Mouse (Mus musculus): ENCODE measurements around the gene Mast4. TPM values are rescaled to one million over a fixed set of nuclear protein-coding genes. Genes with fewer than 3 reads are reported as not detected.

The Mast4 gene
- polyA plus RNA-seq, 1 experiment from 2014 or later: 10.5 TPM

- in situ Hi-C loops (cut with MboI; ENCODE audit: low pct_unique_long_range_greater_than_20kb): no loop called here
- no peak for TF ChIP-seq CTCF (IDR thresholded peaks at IDR 0.05)
- DNase-seq (ENCODE audit: low read depth, low spot score) (no peak), ATAC-seq (no peak)
- POLR2A ChIA-PET: interaction anchor here (0.7 kb wide), 1 partner anchor 22 kb away, joined by 3 read pairs; no protein-coding TSS in a partner anchor
- no peaks in the 10 kb centered on the region for H3K27me3 ChIP-seq
- CTCF ChIA-PET: no interaction called here
Measured at GRCm38 (mm10) chr13:102856821-102857538, 477.3 kb downstream of the Mast4 start.

- DNase-seq (ENCODE audit: low read depth, low spot score): no peak
Measured at GRCm38 (mm10) chr13:102852865-102853264, 481.4 kb downstream of the Mast4 start.

GRCm38 (mm10) chr13:102851253-102851652 is 483.0 kb downstream of the Mast4 start:
- TF ChIP-seq CTCF (IDR thresholded peaks at IDR 0.05): no peak
- in situ Hi-C loops (cut with MboI; ENCODE audit: low pct_unique_long_range_greater_than_20kb): no loop called here
- DNase-seq (ENCODE audit: low read depth, low spot score): no peak
- ChIA-PET POLR2A (no interaction called here), CTCF (no interaction called here)
- no peaks in the 10 kb centered on the region for H3K27me3 ChIP-seq
- ATAC-seq: no peak

More at GRCm38 (mm10) chr13:102852865-102853264, 481.4 kb downstream of the Mast4 start:
- ATAC-seq: no peak
- no peak for TF ChIP-seq CTCF (IDR thresholded peaks at IDR 0.05)
- H3K27me3 ChIP-seq: no peaks in the 10 kb centered on the region
- ChIA-PET POLR2A (no interaction called here), CTCF (no interaction called here)
- in situ Hi-C loops (cut with MboI; ENCODE audit: low pct_unique_long_range_greater_than_20kb): no loop called here

- no peak for TF ChIP-seq CTCF (IDR thresholded peaks at IDR 0.05)
- in situ Hi-C loops (cut with MboI; ENCODE audit: low pct_unique_long_range_greater_than_20kb): no loop called here
- no peaks in the 10 kb centered on the region for H3K27me3 ChIP-seq
- DNase-seq (ENCODE audit: low read depth, low spot score) (no peak), ATAC-seq (no peak)
- ChIA-PET POLR2A (no interaction called here), CTCF (no interaction called here)
Measured at GRCm38 (mm10) chr13:102850594-102850993, 483.7 kb downstream of the Mast4 start.

GRCm38 (mm10) chr13:102849068-102849467 is 485.2 kb downstream of the Mast4 start:
- in situ Hi-C loops (cut with MboI; ENCODE audit: low pct_unique_long_range_greater_than_20kb): no loop called here

GRCm38 (mm10) chr13:102846473-102846872 is 487.8 kb downstream of the Mast4 start:
- ATAC-seq (no peak), DNase-seq (ENCODE audit: low read depth, low spot score) (no peak)
- in situ Hi-C loops (cut with MboI; ENCODE audit: low pct_unique_long_range_greater_than_20kb): no loop called here
- TF ChIP-seq CTCF (IDR thresholded peaks at IDR 0.05): no peak
- ChIA-PET POLR2A (no interaction called here), CTCF (no interaction called here)
- no peaks in the 10 kb centered on the region for H3K27me3 ChIP-seq

More at GRCm38 (mm10) chr13:102849068-102849467, 485.2 kb downstream of the Mast4 start:
- ChIA-PET CTCF (no interaction called here), POLR2A (interaction anchor here (1.1 kb wide), 1 partner anchor 9 kb away, joined by 4 read pairs; no protein-coding TSS in a partner anchor)
- no peak for DNase-seq (ENCODE audit: low read depth, low spot score)
- H3K27me3 ChIP-seq: no peaks in the 10 kb centered on the region
- ATAC-seq: no peak
- TF ChIP-seq CTCF (IDR thresholded peaks at IDR 0.05): no peak

- ChIA-PET CTCF (interaction anchor here (1.3 kb wide), 1 partner anchor 21 kb away, joined by 5 read pairs; no protein-coding TSS in a partner anchor), POLR2A (no interaction called here)
- H3K27me3 ChIP-seq: no peaks in the 10 kb centered on the region
- no peak for TF ChIP-seq CTCF (IDR thresholded peaks at IDR 0.05)
- DNase-seq (ENCODE audit: low read depth, low spot score) (no peak), ATAC-seq (no peak)
- in situ Hi-C loops (cut with MboI; ENCODE audit: low pct_unique_long_range_greater_than_20kb): no loop called here
Measured at GRCm38 (mm10) chr13:102842715-102843114, 491.6 kb downstream of the Mast4 start.

- H3K27me3 ChIP-seq: no peaks in the 10 kb centered on the region
- ChIA-PET POLR2A (no interaction called here), CTCF (no interaction called here)
- in situ Hi-C loops (cut with MboI; ENCODE audit: low pct_unique_long_range_greater_than_20kb): no loop called here
- no peak for TF ChIP-seq CTCF (IDR thresholded peaks at IDR 0.05)
- DNase-seq (ENCODE audit: low read depth, low spot score): no peak
- ATAC-seq: no peak
Measured at GRCm38 (mm10) chr13:102842237-102842636, 492.1 kb downstream of the Mast4 start.

GRCm38 (mm10) chr13:102839741-102840482 is 494.4 kb downstream of the Mast4 start:
- ChIA-PET CTCF (interaction anchor here (0.6 to 1.5 kb wide), 5 partner anchors 14 to 39 kb away, joined by 3 to 4 read pairs (median 3); no protein-coding TSS in a partner anchor), POLR2A (interaction anchor here (0.5 to 1.4 kb wide), 5 partner anchors 9 to 1263 kb away, joined by 3 to 6 read pairs (median 4); no protein-coding TSS in a partner anchor)
- no peaks in the 10 kb centered on the region for H3K27me3 ChIP-seq
- TF ChIP-seq CTCF (IDR thresholded peaks at IDR 0.05): no peak
- DNase-seq (ENCODE audit: low read depth, low spot score) (no peak), ATAC-seq (no peak)
- in situ Hi-C loops (cut with MboI; ENCODE audit: low pct_unique_long_range_greater_than_20kb): no loop called here

- no peak for TF ChIP-seq CTCF (IDR thresholded peaks at IDR 0.05)
- CTCF ChIA-PET: no interaction called here
- in situ Hi-C loops (cut with MboI; ENCODE audit: low pct_unique_long_range_greater_than_20kb): no loop called here
- ATAC-seq: no peak
- DNase-seq (ENCODE audit: low read depth, low spot score): no peak
- POLR2A ChIA-PET: no interaction called here
- no peaks in the 10 kb centered on the region for H3K27me3 ChIP-seq
Measured at GRCm38 (mm10) chr13:102837427-102837826, 496.9 kb downstream of the Mast4 start.

GRCm38 (mm10) chr13:102835336-102835735 is 499.0 kb downstream of the Mast4 start:
- ATAC-seq (no peak), DNase-seq (ENCODE audit: low read depth, low spot score) (no peak)
- in situ Hi-C loops (cut with MboI; ENCODE audit: low pct_unique_long_range_greater_than_20kb): no loop called here
- CTCF ChIA-PET: interaction anchor here (1.4 kb wide), 1 partner anchor 16 kb away, joined by 6 read pairs; no protein-coding TSS in a partner anchor
- TF ChIP-seq CTCF (IDR thresholded peaks at IDR 0.05): no peak
- POLR2A ChIA-PET: no interaction called here
- no peaks in the 10 kb centered on the region for H3K27me3 ChIP-seq
